Comparison of ENCODE assay signal across 7 mouse cellular contexts in the genomic region with DNA sequence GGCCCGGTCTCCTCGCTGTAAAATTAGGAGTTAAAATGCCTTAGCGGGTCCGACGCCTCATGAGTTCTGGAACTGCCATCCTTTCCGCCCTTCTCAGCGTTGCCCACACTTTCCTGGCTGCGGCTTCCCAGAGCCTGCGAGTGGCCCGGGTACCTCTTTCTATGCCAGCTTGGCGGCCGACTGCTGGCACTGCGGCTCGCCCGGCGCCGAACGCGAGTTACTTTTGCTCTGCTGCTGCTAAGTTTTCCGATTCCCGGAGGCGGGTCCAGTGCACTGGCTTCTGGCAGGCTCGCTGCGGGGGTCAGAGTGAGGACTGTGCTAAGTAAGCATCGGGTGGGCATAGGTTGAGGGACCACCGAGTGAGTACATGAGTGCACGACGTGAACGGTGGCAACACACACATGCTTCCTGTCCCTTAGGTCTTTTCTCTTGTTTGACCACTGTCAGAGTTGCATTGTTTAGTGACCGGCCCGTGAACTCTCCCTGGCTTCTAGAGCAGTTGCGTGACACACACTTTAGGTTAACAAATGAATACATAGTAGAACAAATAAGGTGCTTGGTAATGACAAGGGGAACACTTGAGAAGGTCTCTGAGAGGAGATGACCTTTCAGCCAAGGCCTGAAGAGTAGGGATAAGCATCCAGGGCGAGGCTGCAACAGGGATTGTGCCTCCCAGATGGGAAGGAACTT. TPM values are rescaled to one million over a fixed set of nuclear protein-coding genes. Genes with fewer than 3 reads are reported as not detected.
DNase-seq lines count a peak whose midpoint lies in the region; ATAC-seq lines count a peak whose summit lies in the region.

No protein-coding gene starts in this region.

- peak; percentile 52 for ATAC-seq in common myeloid progenitor, adult 5-6 weeks (replicated peaks; ENCODE audit: low read depth, poor library complexity, severe bottlenecking)

- DNase-seq in ovary, postnatal 14 days (ENCODE audit: low spot score) = peak; percentile 29
- DNase-seq in ovary, adult 18-20 months (ENCODE audit: low spot score) = no peak
- DNase-seq in gastrocnemius, postnatal 25 days = peak; percentile 42
- peak; percentile 58 for DNase-seq in kidney, postnatal 14 days
- peak; percentile 52 to 54 for DNase-seq in lung, postnatal 4 days
- DNase-seq in testis, postnatal 14 days (ENCODE audit: low spot score) = peak; percentile 36

RNA-seq across cellular contexts. Expression of gene Cyb5rl, which starts 0.5 kb away (rescaled TPM):
- 2.2 and 5.2 TPM in 2 replicates for total RNA-seq in common myeloid progenitor, adult 5-6 weeks (2017)
- 10 to 100 TPM; 16.8 to 18.0 TPM for total RNA-seq in gastrocnemius, postnatal 25 days (2021)

RNA-seq across cellular contexts. Expression of gene Mrpl37, which starts 0.6 kb away (rescaled TPM):
- 59.5 and 60.2 TPM in 2 replicates for total RNA-seq in common myeloid progenitor, adult 5-6 weeks (2017)
- 10 to 100 TPM; 82.0 to 95.5 TPM for total RNA-seq in gastrocnemius, postnatal 25 days (2021)

RNA-seq across cellular contexts. Expression of gene Cdcp2, which starts 29.4 kb away (rescaled TPM):
- not detected in 2 replicates for total RNA-seq in common myeloid progenitor, adult 5-6 weeks (2017)
- not detected for total RNA-seq in gastrocnemius, postnatal 25 days (2021)
